Mouse (Mus musculus): ENCODE measurements at regions not wholly inside any gene's neighbourhood (a gene's known extent, or its start where the extent isn't known, plus 50 kb on each side); places are given as distances from the start of the nearest gene placed in this dataset.

GRCm38 (mm10) chr19:21990970-21991369, 147.9 kb upstream of the Trpm3 start:
- TF ChIP-seq CTCF (IDR thresholded peaks at IDR 0.05; ENCODE audit: low read depth): no peak
- no peak for TF ChIP-seq EP300 (IDR thresholded peaks at IDR 0.05; ENCODE audit: low read depth)

Measured in liver, postnatal 0 days (tissue).